Mouse (Mus musculus) thymus, adult 2 months (tissue): ENCODE data around the gene Car15. TPM values are rescaled to one million over a fixed set of nuclear protein-coding genes. Genes with fewer than 3 reads are reported as not detected.

ENCODE experiments used
- DNase-seq: peaks from one replicate; pipeline ENCODE4 v3.0.0; 2021
- H3K27ac ChIP-seq: fragments of 200-500 bp; 2 replicates; pipeline ENCODE4 v1.5.1; 2012; ENCODE audit warnings: low read length, control low read depth; ENCODE audit not compliant: control insufficient read depth, insufficient read depth
- H3K27me3 ChIP-seq: fragments of 200-500 bp; 2 replicates; pipeline ENCODE4 v1.6.1; 2012; ENCODE audit warnings: mild to moderate bottlenecking, low read length, moderate library complexity, mixed read lengths; ENCODE audit not compliant: control insufficient read depth, insufficient read depth
- H3K36me3 ChIP-seq: fragments of 200-500 bp; 2 replicates; pipeline ENCODE4 v1.6.1; 2012; ENCODE audit warnings: mild to moderate bottlenecking, low read length, moderate library complexity; ENCODE audit not compliant: control insufficient read depth, insufficient read depth
- H3K4me1 ChIP-seq: fragments of 200-500 bp; replicated peaks from 2 replicates; pipeline ENCODE4 v1.6.1; 2012; ENCODE audit warnings: low read length; ENCODE audit not compliant: control insufficient read depth, insufficient read depth
- H3K4me3 ChIP-seq: fragments of 200-500 bp; 2 replicates; pipeline ENCODE4 v1.5.1; 2012; ENCODE audit warnings: mild to moderate bottlenecking, low read length, control low read depth, moderate library complexity; ENCODE audit not compliant: control insufficient read depth, insufficient read depth
- CTCF ChIP-seq: fragments of 200-500 bp; IDR thresholded peaks from 2 replicates; pipeline ENCODE4 v1.5.1; 2012; ENCODE audit warnings: mild to moderate bottlenecking, control low read depth, low read length, moderate library complexity, borderline replicate concordance; ENCODE audit not compliant: control insufficient read depth, poor library complexity, insufficient read depth; ENCODE audit errors: extremely low read depth
- POLR2A ChIP-seq: fragments of 200-500 bp; IDR thresholded peaks from 2 replicates; pipeline ENCODE4 v1.6.1; 2012; ENCODE audit warnings: mild to moderate bottlenecking, low read length, control low read depth, moderate library complexity; ENCODE audit not compliant: control insufficient read depth, poor library complexity, insufficient read depth; ENCODE audit errors: extremely low read depth
- WGBS: fragments of 180-500 bp; shearing (Covaris S2); methylation state at CpG from one replicate; pipeline ENCODE4 v1.1.7; 2018; 5-methylcytosine and 5-hydroxymethylcytosine counted together
- polyA plus RNA-seq: library from polyadenylated mRNA; depleted of rRNA; stranded (reverse); fragments of >200 nt; gene quantifications from 2 replicates; pipeline ENCODE4 v1.2.3, GENCODE M21; 2012; rRNA removed

Gene Car15
- polyA plus RNA-seq, 1 experiment, result 22.4 TPM

- Histone ChIP-seq H3K27me3 (peaks cover 31% of the 10 kb centered on the region), H3K4me3 (no peak overlapping the region), H3K4me1 (peaks cover 7% of the 10 kb centered on the region), H3K27ac (no peak overlapping the region), H3K36me3 (peaks cover 21% of the 10 kb centered on the region)
- no peak for DNase-seq
- TF ChIP-seq POLR2A, result no peak
- no peak for TF ChIP-seq CTCF
- WGBS, result 92% methylated on average over 4 of the region's 4 CpGs
Observed at GRCm38 (mm10) chr16:17794047-17794446, 44.1 kb downstream of the Car15 start.

- peaks cover 19% of the 10 kb centered on the region for H3K27me3 ChIP-seq
- 95% methylated on average over 3 of the region's 3 CpGs for WGBS
- peaks cover 7% of the 10 kb centered on the region for H3K4me1 ChIP-seq
- no peak for DNase-seq
- H3K27ac ChIP-seq, result no peak overlapping the region
- H3K4me3 ChIP-seq, result no peak overlapping the region
- H3K36me3 ChIP-seq, result peaks cover 24% of the 10 kb centered on the region
- TF ChIP-seq POLR2A, result no peak
- TF ChIP-seq CTCF, result no peak
Observed at GRCm38 (mm10) chr16:17792728-17793127, 45.4 kb downstream of the Car15 start.

- no peak for TF ChIP-seq CTCF
- TF ChIP-seq POLR2A, result no peak
- Histone ChIP-seq H3K27me3 (no peaks in the 10 kb centered on the region), H3K36me3 (peaks cover 21% of the 10 kb centered on the region), H3K4me1 (no peaks in the 10 kb centered on the region), H3K27ac (no peak overlapping the region), H3K4me3 (no peak overlapping the region)
- no peak for DNase-seq
- 85% methylated on average over 3 of the region's 3 CpGs for WGBS
Observed at GRCm38 (mm10) chr16:17785337-17785736, 52.8 kb downstream of the Car15 start.

Other genes with a start within 250 kb of the Car15 start
- gene Smpd4, start 219.0 kb downstream of the Car15 start, polyA plus RNA-seq, result 134 and 144 TPM in 2 replicates
- 0.50 and 0.61 TPM in 2 replicates for gene Ccdc74a, start 191.9 kb downstream of the Car15 start, polyA plus RNA-seq
- 286 and 308 TPM in 2 replicates for gene Med15, start 105.5 kb downstream of the Car15 start, polyA plus RNA-seq
- gene Klhl22, start 78.7 kb downstream of the Car15 start, polyA plus RNA-seq, result 72.7 and 75.1 TPM in 2 replicates
- 41.0 and 41.2 TPM in 2 replicates for gene Scarf2, start 41.1 kb downstream of the Car15 start, polyA plus RNA-seq
- not detected in 2 replicates for gene B830017H08Rik, start 5.2 kb downstream of the Car15 start, polyA plus RNA-seq
- gene Gm20518, start 53.3 kb upstream of the Car15 start, polyA plus RNA-seq, result 4.1 and 4.9 TPM in 2 replicates
- 0.06 and 0.12 TPM in 2 replicates for gene Tssk1, start 55.9 kb upstream of the Car15 start, polyA plus RNA-seq
- 214 and 215 TPM in 2 replicates for gene Dgcr2, start 60.2 kb upstream of the Car15 start, polyA plus RNA-seq
- 0.35 TPM in 1 of 2 replicates, not detected in the other for gene Tssk2, start 60.3 kb upstream of the Car15 start, polyA plus RNA-seq
- gene Ess2, start 73.0 kb upstream of the Car15 start, polyA plus RNA-seq, result 45.5 and 48.9 TPM in 2 replicates
- gene Gsc2, start 76.7 kb upstream of the Car15 start, polyA plus RNA-seq, result 0.10 and 0.13 TPM in 2 replicates
- gene Slc25a1, start 89.9 kb upstream of the Car15 start, polyA plus RNA-seq, result 126 and 151 TPM in 2 replicates
- 0.49 TPM in 1 of 2 replicates, not detected in the other for gene Vpreb2, start 142.1 kb upstream of the Car15 start, polyA plus RNA-seq
- 110 and 117 TPM in 2 replicates for gene Dgcr6, start 214.5 kb upstream of the Car15 start, polyA plus RNA-seq